Mouse (Mus musculus) ovary, postnatal 10 days (tissue): ENCODE measurements around the gene Ntf5.
"Not testable (repeated sequence)": the region's sequence is repeated elsewhere in the genome, so short reads cannot be mapped to it uniquely, and the experiment has no call there.

ENCODE experiments used
- DNase-seq: peaks from one replicate; pipeline ENCODE4 v3.0.0; 2022; ENCODE audit warnings: low spot score

Ntf5 gene

DNA sequence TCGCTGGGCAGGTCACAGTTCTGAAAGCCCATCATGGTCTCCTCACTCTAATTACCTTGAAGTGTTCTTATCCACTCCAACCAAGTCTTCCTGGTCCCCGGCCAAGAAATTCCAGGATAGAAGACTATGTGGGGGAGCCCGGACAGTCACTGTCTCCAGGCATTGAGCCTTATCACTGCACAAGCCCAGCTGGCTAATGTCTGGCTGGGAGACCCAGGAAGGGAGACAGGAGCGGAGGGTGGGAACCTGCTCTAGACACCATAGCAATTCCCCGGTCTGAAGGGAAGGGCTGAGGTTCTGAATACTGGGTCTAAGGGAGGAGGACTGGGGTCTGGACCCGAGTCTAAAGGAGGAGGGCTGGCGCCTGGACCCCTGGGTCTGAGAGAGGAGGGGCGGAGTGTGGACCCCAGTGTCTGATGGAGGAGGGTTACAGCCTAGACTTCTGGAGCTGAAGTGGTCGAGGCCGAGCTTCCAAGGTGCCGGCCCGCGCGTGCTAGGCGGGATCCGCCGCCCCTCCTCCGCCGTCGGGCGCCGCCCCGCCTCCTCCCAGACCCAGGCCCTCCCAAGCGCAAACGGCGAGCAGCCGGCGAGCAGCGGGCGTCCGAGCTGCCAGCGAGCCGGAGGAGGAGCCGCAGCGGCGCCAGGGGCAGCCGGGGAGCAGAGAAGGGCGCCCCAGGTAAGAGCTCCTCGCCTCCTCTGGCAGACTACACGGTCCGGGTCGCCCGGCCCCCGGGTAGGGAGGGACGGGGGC is at the start of gene Ntf5:
TSS of gene Ntf5 (plus strand) at position 583 of the 751 bp plus-strand sequence.
- DNase-seq: no peak

DNA sequence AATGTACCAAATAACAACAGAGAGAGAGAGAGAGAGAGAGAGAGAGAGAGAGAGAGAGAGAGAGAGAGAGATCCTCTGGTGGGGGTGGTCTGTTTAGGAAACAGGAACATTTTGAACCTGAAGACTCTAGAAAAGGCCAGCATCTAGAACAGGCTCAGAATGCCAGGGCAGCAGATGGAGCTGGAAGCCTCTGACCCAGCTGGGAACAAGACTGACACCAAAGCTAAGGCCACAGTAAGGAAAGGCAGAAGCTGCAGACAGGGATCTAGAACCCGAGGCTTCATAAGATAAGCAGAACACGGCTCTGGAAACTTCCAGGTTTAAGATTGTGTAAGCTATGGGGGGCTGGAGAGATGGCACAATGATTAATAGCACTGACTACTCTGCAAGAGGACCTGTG is 49.5 kb upstream of the Ntf5 start:
- no peak for DNase-seq

DNA sequence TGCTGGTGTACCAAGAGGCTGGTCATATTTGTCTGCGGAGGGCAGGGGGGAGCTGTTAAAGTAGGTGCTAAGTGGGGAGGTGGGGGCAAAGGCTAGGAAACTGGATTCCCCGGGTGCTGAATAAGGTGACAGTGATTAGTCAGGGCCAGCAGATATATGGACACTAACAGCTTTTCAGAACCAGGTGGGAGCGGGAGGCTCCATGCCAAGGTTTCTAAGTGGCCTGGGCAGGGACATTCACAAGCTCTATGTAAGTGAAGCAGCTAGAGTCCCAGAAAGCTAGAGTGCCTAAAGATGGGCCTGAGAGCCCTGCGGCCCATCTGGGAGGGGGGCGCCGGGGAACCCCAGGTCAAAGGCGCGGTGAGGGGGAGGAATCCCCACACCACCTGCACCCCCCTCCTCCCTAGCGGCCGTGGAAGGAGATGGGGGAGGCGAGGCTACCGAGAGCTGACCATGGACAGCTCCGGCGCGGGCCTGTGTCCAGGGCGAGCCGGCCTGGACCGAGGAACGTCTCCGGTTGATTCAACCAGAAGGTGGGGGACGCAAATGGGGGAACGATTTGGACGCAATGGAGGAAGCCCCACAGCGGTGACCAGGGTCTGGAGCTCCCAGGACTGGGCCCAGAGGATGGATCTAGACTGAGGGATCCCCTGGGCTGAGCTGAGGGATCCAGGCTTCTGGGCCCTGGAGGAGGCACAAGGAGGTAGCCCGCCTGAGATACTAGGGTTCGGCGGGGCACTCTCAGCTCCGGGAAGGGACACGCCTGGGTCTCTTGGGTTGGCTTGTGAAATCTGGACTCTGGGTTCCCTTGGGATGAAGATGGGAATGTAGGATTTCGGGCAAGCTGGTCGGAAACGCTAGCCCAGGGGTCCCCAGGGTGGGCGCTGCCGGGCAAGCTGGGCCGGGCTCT is 47.5 kb upstream of the Ntf5 start:
- DNase-seq: peak; percentile 46

DNA sequence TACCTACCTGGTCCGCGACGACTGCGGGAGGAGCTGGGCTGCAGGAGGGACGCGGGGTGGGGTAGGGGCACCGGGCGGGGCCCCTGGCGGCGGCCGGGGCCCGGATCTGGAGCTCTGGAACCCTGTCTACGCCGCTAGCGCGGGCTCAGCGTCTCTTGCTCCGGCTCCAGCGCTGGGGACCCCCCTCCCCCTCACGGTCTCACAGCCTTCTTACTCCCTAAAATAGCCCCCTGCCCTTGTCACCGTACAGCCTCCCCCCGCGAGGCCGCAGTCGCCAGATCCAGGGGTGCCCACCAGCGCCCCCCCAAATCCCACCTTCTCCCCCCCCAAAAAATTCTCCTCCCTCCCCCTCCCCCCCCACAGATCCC is 46.9 kb upstream of the Ntf5 start, which contains the start of gene Ppfia3:
TSS of gene Ppfia3 (minus strand) at position 368 of the 368 bp plus-strand sequence.
- DNase-seq: no peak

DNA sequence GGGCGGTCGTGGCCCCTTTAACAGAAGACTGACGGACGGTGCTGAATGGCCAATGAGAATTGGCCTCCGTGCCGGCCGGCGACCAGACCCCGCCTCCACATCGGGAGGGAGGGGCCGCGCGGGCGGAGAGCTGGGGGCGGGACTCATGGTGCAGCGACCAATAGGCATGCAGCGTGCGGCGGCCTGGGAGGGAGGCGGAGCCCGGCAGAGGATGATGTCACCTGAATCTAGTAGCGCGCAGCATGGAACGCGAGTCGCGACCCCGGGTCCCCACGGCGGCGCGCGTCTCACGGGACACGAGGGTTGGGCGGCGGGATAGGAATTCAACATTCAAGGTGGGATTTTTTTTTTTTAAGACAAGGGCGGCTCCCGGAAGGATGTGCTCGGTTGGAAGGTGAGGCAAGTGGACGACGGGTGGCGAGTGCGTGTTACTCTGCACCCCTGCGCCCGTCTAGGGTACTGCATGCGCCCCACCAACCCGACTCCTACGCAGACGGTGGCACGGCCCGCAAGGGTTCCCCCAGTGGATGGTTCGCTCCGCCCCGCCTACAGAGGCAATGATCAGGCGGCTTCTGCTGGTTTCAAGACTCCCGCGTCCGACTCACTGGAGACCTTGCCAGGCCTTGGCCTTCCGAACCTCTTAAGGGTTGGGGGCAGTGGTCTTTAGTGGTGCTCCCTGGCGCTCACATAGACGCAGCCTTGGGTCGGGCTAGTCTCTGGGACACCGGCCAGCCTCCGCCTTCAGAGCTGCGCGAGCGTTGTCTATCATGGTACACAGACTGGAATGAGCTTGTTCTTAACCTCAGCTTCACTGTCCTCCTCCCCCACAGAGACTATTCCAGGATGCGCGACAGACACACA is 46.2 kb upstream of the Ntf5 start:
- DNase-seq: peak; percentile 93

DNA sequence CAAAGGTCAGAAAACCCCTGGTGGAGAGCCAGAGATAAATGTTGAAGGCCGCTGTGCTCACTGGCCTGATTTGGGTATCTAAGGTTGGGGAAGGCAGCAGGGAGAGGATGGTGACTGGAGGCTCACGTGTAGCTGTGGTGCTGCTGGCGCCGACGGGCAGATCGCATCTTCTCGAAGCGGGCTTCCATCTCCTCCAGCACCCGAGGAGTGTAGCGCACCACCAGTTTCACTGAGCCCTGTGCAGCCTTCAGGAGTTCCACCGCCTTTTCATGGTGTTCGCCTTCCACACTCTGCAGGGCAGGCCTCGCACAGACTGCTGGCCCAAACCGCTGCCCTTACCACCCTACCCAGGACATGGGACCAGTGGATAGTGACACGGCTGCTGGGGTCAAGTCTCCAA is 45.3 kb upstream of the Ntf5 start:
- no peak for DNase-seq

DNA sequence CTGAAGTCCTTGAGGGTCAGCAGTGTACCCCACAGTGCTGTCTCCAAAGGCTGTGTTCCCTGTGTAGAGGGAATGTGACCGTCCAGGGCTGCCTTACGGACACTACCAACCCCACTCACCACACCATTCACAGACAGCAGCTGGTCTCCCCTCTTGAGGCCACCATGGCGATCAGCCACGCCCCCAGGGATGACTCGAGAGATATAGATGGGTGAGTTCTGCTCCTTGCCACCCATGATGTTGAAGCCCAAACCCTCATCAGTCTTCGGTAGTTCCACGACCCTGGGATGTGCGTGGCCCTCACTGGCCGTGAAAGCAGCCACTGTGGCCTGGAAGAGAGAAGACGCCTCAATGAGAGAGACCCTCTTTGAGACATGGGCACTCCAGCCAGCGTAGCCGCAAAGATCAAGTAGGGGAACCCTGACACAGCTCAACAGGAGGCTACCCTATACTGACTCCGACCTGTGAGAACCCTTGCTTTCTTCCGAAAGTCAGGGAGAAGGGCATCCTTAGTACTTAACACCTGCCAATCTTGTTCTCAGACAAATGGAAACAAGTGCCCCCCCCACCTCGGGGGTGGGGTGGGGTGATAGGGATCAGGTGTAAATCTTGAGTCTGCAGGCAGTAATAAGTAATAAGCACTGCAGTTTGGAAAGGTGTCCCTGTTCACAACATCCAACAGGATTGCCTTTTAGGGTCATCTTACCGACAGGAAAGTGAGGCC is 44.3 kb upstream of the Ntf5 start:
- DNase-seq: no peak

DNA sequence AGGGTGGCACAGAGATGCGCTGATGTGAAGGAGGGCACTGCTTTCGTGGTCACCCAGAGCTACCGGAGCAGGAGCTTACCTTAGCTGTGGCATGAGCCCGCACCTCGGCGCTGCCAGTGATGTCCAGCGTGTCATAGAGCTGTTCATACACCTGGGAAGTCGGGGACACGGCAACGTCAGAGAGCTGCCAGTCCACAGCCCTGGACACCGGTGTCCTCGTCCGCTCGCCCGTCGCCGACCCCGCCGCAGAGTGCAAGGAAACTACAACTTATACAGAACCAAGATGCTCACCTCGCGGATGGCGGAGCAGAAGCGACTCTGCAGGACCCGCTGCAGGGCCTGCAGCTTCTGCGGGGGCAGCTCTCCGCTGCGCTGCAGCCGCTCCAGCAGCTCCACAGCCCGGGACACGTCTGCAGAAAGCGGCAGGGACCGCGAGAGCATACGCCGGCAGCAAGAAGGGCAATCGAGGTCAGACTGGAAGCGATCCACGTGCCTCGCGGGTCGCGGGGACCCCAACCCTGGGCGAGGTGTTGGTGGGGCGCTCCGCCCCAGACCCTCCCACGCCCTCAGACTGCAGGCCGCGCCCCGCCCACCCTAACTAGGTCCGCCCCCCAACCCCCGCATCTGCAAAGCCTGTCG is 43.5 kb upstream of the Ntf5 start:
- DNase-seq: no peak

DNA sequence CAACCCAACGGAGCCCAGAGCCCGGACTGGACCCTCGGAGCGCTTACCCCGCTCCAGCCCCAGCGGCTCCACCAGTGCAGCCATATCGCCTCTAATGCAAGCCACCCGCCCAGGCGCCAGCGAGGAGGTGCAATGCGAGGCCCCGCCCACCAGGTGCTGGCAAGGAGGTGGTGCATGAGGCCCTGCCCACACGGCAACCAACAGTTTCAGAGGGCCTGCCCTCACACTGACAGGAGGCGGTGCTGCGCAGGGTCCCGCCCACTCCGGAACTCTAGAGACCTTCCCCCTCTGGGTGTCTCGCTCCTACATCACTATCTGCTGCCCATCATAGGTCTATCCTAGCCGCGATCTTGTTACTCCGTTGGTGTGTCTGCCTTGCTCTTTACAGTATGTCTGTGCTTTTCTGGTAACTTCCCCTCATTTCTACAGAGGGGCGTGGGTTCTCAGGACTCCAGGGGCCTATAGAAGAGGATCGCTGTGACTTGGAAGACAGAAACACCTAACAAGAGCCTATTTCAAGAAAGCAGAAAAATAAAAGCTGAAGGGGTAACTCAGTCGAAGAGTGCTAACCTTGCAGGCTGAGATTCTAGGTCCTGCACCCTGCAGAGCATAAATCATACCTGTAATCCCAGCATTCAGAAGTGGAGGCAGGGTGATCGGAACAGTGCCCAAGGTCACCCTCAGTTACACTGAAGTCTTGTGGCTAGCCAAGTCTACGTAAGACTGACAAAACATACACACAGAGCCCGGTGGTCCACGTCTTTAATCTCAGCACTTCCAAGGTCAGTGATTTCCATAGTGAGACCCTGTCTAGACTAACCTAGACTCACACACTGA is 42.8 kb upstream of the Ntf5 start, which contains the start of gene Lin7b:
TSS of gene Lin7b (minus strand) at position 109 of the 837 bp plus-strand sequence.
- peak; percentile 70 for DNase-seq

DNA sequence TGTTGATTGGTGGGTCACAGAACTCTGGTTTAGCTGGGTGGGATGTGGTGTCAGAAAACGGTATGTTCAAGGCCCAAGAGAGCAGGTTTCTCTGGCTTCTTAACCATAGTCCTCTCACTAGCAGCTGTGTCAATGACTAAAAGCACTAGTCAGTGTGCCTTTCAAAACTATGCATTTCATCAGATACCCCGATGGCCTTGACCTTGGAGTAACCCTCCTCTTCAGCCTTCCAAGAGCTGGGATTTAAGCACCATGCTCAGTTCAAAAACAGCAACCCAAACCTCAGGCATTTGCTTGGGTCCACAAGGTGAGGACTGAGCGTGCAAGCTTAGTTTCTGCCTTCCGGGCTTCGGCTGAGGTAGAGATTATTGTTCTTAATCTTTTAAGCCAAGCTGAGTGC is 41.1 kb upstream of the Ntf5 start:
- DNase-seq: no peak

DNA sequence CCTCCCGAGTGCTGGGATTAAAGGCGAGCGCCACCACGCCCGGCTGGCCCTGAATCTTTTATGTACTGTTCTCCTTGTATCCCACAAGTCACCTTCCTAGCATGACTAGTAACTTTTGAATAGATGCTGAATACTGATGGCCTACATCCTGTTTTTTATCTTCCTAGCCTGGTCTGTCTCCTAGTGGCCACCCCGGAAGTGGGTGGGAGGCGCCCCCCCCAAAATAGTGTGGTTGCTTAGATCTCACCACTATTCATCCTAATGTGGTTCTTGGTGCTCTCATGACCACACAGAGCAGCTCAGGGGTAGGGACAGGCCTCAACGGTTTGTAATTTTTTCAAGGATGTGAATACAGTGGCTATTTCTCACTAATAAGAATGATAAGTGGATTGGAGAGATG is 38.9 kb upstream of the Ntf5 start:
- DNase-seq: no peak

DNA sequence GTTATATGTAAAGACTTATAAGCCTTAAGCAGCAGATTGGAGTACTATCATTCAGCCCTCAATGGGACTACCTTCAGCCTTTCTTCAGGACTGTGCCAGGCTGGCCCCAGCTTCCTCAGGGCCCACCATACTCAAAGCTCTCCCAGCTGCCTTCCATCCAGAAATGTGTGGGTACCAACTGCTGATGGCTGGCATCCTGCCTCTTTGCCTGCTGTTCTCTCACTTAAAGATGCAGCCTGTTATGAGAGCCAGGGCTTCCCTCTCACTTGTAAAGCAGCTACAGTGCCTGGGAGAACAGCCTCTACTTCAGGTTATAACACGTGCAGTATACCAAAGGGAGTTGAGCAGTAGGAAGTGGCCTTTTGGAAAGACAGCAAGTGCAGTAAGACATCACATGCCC is 37.4 kb upstream of the Ntf5 start:
- DNase-seq: no peak

DNA sequence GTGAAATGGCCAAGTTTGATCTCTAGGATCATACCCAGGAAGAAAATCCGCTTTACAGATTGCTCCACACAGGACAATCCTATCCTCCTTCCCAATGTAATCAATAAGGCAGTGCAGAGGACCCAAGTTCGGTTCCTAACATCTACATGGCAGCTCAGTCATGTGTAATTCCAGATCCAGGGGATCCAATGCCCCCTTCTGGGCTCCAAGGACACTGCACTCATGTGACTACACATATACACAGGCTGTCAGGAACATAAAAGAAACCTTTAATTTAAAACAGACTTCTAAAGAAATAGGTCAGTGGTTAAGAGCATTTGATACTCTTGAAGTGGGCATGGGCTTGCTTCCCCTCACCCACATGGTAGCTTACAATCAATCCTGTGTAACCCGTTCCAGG is 27.4 kb upstream of the Ntf5 start:
- DNase-seq: no peak

DNA sequence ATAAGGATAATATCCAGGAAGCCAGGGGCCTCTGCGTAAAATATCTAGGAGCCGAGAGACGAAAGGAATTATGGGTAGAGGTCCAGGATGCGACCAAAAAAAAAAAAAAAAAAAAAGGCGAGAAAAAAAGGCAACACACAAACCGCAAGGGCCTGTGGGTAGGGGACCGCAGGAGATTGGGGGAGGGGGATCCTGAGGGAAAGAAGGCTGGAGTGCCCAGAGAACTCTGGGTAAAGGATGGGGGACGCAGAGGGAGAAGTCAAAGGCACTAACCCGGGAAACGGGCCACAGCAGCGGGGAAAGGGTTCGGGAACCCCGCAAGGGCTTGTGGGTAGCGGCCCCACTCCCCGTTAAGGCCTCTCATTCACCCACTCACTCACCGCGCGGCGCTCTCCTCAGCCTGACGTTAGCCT is 18.4 kb upstream of the Ntf5 start:
- DNase-seq: no peak

DNA sequence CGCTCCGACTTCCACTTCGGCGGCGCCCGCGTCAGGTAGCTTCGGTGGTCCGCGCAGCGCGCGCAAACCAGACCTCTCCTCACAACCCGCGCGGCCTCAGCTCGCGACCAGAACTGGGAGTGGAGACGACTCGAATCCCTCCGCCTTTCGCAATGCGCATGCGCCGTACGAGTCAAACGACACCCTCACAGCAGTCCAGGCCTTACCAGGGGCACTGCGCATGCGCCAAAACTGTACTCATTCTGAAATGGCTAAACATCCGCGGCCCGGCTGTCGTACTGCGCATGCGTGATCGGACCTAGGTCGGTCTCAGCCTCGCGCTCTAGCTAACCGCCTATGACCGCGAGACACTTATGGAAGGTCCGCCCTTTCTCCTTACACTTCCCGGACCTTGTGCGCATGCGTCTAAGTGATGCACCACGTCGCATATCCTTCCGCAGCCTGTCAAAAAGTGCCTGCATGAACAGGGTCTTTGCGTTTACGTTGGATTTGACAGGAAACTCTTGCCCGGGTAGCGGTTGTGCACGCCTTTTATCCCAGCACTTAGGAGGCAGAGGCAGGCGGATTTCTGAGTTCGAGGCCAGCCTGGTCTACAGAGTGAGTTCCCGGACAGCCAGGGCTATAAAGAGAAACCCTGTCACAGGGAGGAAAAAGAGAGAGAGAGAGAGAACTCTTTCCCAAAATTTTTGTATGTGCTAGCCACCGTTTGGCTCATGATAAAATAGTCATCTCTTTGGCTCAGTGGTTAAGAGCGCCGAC is 17.7 kb upstream of the Ntf5 start, which contains the start of gene Snrnp70:
TSS of gene Snrnp70 (minus strand) at position 165 of the 759 bp plus-strand sequence.
- peak; percentile 100 for DNase-seq

DNA sequence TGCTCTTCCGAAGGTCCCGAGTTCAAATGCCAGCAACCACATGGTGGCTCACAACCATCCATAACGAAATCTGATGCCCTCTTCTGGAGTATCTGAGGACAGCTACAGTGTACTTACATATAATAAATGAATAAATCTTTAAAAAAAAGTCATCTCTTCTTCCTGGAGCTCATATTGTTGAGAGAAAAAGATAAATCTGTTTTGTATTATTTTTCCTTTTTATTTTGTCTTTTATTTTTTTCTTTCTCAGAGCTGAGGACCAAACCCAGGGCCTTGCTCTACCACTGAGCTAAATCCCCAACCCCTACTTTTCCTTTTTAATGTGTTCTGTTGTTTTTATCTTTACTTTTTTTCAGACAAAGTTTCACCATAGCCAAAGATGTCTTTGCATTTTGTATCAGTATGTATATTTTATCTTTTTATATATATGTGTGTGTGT is 17.1 kb upstream of the Ntf5 start:
- not testable (repeated sequence) for DNase-seq

DNA sequence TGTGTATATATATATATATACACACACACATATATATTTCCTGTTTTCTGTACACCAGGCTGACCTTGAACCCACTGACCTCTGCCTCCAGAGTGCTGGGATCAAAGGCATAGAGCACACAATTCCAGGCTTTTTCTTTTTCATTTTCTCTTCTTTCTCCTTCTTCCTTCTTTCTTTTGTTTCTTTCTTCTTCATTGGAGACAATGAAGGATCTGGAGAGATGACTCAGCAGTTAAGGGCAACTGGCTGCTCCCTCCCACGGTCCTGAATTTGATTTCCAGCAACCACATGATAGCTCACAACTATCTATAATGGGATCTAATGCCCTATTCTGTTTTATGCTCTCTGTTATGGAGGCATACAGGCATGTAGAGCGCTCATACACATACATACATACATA is 16.7 kb upstream of the Ntf5 start:
- no peak for DNase-seq

DNA sequence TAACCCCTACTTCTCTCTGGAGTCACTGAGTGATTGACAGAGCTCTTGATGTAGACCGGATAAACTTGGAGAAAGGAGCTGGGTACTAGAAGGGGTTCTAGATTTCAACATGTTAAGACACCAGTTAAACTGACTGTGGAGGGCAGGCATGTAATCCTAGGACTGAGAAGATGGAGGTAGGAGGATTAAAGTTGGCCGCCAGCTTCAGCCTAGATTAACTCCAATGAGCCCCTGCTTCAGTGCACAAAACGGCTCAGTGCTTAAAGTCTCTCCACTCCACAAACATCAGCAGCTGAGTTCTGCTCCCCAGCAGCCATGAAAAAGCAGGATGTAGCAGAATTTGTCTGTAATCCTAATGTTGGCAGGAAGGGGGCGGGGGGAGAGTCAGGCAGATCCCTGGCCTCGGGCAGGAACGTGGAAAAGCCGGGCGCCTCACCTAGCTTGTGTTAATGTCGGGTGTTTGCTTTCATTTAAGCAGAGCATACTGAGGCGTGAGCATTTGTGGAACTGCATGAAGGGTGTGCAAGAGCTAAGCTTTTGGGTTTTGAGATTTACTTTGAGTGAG is 11.9 kb upstream of the Ntf5 start:
- no peak for DNase-seq
